In genomic region chr3:93538486-93538885, GRCm38 (mm10) we compare ENCODE assay signal across 23 mouse cellular contexts. TPM values are rescaled to one million over a fixed set of nuclear protein-coding genes. Genes with fewer than 3 reads are reported as not detected.
DNase-seq lines count a peak whose midpoint lies in the region; ATAC-seq lines count a peak whose summit lies in the region.
"Had no signal": no experiment of that assay in that cellular context is flagged by ENCODE, and none has a peak within 500 bp of the region (broad histone marks: within the 10 kb centered on the region; RNA-seq: fewer than 3 reads in every experiment).

No protein-coding gene starts in this region.

- no peaks in the 10 kb centered on the region for H3K4me1 ChIP-seq in embryonic facial prominence, embryonic 14.5 days (ENCODE audit: control insufficient read depth, insufficient read depth, low read length)
- H3K4me1 ChIP-seq in embryonic facial prominence, embryonic 10.5 days, result no peaks in the 10 kb centered on the region
- H3K4me1 ChIP-seq: embryonic facial prominence, embryonic 12.5 days; embryonic facial prominence, embryonic 15.5 days; forebrain, embryonic 13.5 days; forebrain, embryonic 15.5 days had no signal

- ATAC-seq in embryonic facial prominence, embryonic 14.5 days (ENCODE audit: low read depth), result no peak
- ATAC-seq: CD4-positive, CD25-positive, alpha-beta regulatory T cell, adult 4 months; forebrain, embryonic 13.5 days; forebrain, embryonic 15.5 days; forebrain, postnatal 0 days had no signal

- no peak overlapping the region for H3K4me2 ChIP-seq in embryonic facial prominence, embryonic 14.5 days (ENCODE audit: low read depth, low read length)
- H3K4me2 ChIP-seq: embryonic facial prominence, embryonic 12.5 days; embryonic facial prominence, embryonic 15.5 days; forebrain, embryonic 13.5 days; forebrain, embryonic 15.5 days had no signal

- no peaks in the 10 kb centered on the region for H3K9me3 ChIP-seq in embryonic facial prominence, embryonic 14.5 days (ENCODE audit: control insufficient read depth, low read length)
- no peaks in the 10 kb centered on the region for H3K9me3 ChIP-seq in embryonic facial prominence, embryonic 10.5 days
- H3K9me3 ChIP-seq: embryonic facial prominence, embryonic 12.5 days; embryonic facial prominence, embryonic 15.5 days; forebrain, embryonic 13.5 days; forebrain, embryonic 15.5 days had no signal

- no peak overlapping the region for H3K27ac ChIP-seq in embryonic facial prominence, embryonic 14.5 days (replicated peaks; ENCODE audit: low read depth, low read length)
- H3K27ac ChIP-seq in embryonic facial prominence, embryonic 10.5 days (replicated peaks), result no peak overlapping the region
- H3K27ac ChIP-seq: embryonic facial prominence, embryonic 12.5 days; embryonic facial prominence, embryonic 15.5 days; forebrain, embryonic 13.5 days; forebrain, embryonic 15.5 days had no signal

- no peaks in the 10 kb centered on the region for H3K36me3 ChIP-seq in embryonic facial prominence, embryonic 14.5 days (ENCODE audit: control insufficient read depth, insufficient read depth, low read length)
- H3K36me3 ChIP-seq in embryonic facial prominence, embryonic 10.5 days (replicated peaks), result no peaks in the 10 kb centered on the region
- H3K36me3 ChIP-seq: embryonic facial prominence, embryonic 12.5 days; embryonic facial prominence, embryonic 15.5 days; forebrain, embryonic 15.5 days; G1E had no signal

- DNase-seq in embryonic facial prominence, embryonic 14.5 days (ENCODE audit: low spot score), result peak; percentile 51
- no peak for DNase-seq in embryonic facial prominence, embryonic 10.5 days (ENCODE audit: low spot score)
- DNase-seq in 3T3-L1 (ENCODE audit: low read depth, low spot score) (peak; percentile 69), adipocyte (ENCODE audit: low spot score) (peak; percentile 37)
- peak; percentile 30 for DNase-seq in skeletal muscle tissue, adult 2 months (ENCODE audit: low read depth, low spot score)
- DNase-seq in B cell, adult 2 months, result no peak
- DNase-seq in cerebellum, adult 11-12 months, result no peak
- DNase-seq: adrenal gland, postnatal 10 days; adrenal gland, postnatal 25 days; cerebellum, adult 11 months; cerebellum, adult 2 months; cerebellum, adult 9-10 months; cerebellum, postnatal 10 days; cerebellum, postnatal 36 days; embryo, embryonic 11 days; forebrain, postnatal 0 days had no signal

- H3K4me3 ChIP-seq in embryonic facial prominence, embryonic 14.5 days (ENCODE audit: low read depth, low read length), result no peak overlapping the region
- H3K4me3 ChIP-seq in embryonic facial prominence, embryonic 10.5 days, result no peak overlapping the region
- H3K4me3 ChIP-seq: embryonic facial prominence, embryonic 12.5 days; embryonic facial prominence, embryonic 15.5 days; forebrain, embryonic 13.5 days; forebrain, embryonic 15.5 days had no signal

- 46% methylated on average over 2 of the region's 2 CpGs for WGBS in embryonic facial prominence, embryonic 14.5 days
- WGBS in embryonic facial prominence, embryonic 10.5 days, result 85% methylated on average over 2 of the region's 2 CpGs

- H3K27me3 ChIP-seq in embryonic facial prominence, embryonic 14.5 days (replicated peaks; ENCODE audit: control insufficient read depth, insufficient read depth, low read length), result no peaks in the 10 kb centered on the region
- H3K27me3 ChIP-seq in embryonic facial prominence, embryonic 10.5 days (replicated peaks; ENCODE audit: low read depth, poor library complexity, severe bottlenecking), result no peaks in the 10 kb centered on the region
- H3K27me3 ChIP-seq: CH12.LX; embryonic facial prominence, embryonic 12.5 days; embryonic facial prominence, embryonic 15.5 days; forebrain, embryonic 13.5 days; forebrain, embryonic 15.5 days had no signal

- no peak overlapping the region for H3K9ac ChIP-seq in embryonic facial prominence, embryonic 14.5 days (ENCODE audit: low read depth, low read length)
- H3K9ac ChIP-seq: embryonic facial prominence, embryonic 12.5 days; embryonic facial prominence, embryonic 15.5 days; forebrain, embryonic 13.5 days; forebrain, embryonic 15.5 days; forebrain, postnatal 0 days had no signal

RNA-seq across cellular contexts. Expression of gene S100a10, which starts 16.4 kb away (rescaled TPM):
- 687 and 752 TPM in 2 replicates for polyA plus RNA-seq in embryonic facial prominence, embryonic 14.5 days (2014; fragmentation: Nextera tagmentation; extraction: Ambion mirVana)
- 118 and 146 TPM in 2 replicates for polyA plus RNA-seq in embryonic facial prominence, embryonic 10.5 days (2016; fragmentation: Nextera tagmentation; extraction: Ambion mirVana)
- polyA plus RNA-seq: G1E had no signal

RNA-seq across cellular contexts. Expression of gene S100a11, which starts 18.2 kb away (rescaled TPM):
- 1,533 and 1,735 TPM in 2 replicates for polyA plus RNA-seq in embryonic facial prominence, embryonic 14.5 days (2014; fragmentation: Nextera tagmentation; extraction: Ambion mirVana)
- 351 and 395 TPM in 2 replicates for polyA plus RNA-seq in embryonic facial prominence, embryonic 10.5 days (2016; fragmentation: Nextera tagmentation; extraction: Ambion mirVana)
- polyA plus RNA-seq: G1E had no signal

Comparison
In these comparisons a context has a peak if more than half of its experiments do, and no peak if none do; other contexts are left out.
1. DNase-seq: peak in embryonic facial prominence, embryonic 14.5 days (single experiment), 3T3-L1 (single experiment), adipocyte (single experiment) and skeletal muscle tissue, adult 2 months (single experiment); none in embryonic facial prominence, embryonic 10.5 days (single experiment), B cell, adult 2 months (0 of 2) and cerebellum, adult 11-12 months (single experiment).